Mouse (Mus musculus) ZHBTc4 (cell line): ENCODE measurements around the gene Uba5.
A peak's percentile ranks its signal among the peaks of the same experiment; 100 is the strongest.

Source experiments
- DNase-seq: peaks from one replicate; pipeline ENCODE4 v3.0.0-alpha.2; 2011; ENCODE audit warnings: low read depth, low spot score

Gene Uba5

DNA sequence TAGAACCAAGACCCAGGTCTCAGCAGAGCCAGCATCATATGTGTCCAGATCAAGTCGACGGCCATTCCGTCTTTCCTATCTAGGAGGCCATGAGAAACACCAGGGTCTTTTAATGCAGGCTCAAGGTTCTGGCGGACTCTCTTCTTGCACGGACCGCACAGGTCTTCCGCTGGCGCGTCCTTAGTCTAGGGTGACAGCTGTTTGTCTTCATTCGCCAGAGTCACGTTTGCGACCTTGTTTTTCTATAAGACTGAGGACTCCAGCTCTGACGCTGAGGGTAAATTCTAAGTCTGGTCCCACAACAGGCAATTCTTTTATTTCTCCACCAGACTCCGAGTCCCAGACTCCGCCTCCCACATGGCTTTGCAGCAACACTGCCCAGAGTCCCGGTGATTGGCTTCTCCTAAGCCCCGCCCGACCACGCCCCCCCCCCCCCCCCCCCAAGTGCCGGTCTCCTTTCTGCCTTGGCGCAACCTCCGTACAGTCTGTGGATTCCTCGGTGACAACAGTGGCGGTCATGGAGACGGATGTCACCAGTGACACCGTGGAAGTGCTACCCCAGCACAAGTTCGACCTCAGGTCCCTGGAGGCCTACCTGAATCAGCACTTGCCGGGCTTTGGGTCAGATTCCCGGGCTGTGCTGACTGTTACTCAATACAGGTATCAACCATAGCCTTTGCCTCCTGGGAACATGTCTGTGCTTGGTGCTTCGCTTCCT is 469 bp upstream of the Uba5 start, which contains the start of gene Acad11:
Gene Acad11 (plus strand): TSS at position 134 of the 718 bp plus-strand sequence.
- peak; percentile 93 for DNase-seq

DNA sequence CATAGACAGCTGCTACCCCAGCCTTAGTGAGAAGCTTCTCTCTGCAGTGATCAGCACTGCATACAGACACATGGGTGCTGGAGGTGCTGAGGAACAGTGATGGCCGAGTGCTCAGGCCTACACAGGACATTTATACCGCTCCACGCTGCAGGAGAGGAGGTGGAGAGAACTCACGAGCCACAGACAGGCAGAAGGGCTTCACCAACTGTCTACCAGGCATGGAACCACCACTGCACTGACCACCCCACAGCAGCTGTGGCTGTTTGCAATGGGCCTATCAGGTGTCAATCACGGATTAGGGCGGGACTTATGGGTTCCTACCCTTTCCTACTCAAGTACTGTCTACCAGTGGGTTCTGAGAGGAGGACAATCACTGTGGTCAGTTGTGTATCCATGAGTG is 11.9 kb downstream of the Uba5 start:
- DNase-seq = no peak

DNA sequence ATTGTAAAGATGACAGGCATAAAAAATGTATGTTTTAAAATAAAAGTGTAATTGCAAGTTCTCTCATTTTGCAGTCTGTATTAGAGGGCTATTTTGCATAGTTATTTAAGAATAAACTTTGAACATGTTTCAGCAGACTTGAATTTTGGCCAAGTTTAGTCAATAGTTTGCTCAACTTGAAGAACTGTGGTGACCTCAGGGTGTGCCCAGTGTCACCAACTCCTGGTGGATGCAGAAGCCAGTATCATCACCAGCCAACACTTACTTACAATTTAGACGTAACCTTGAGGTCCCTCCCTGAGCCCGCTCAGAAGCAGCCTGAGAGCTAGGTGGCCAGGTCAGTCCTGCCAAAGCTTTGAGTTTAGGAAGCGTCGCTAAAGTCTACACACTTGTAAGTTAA is 19.3 kb downstream of the Uba5 start:
- DNase-seq = no peak

- no peak for DNase-seq
These were observed 22.6 kb downstream of the Uba5 start, which contains the start of gene Gm28305 for GRCm38 (mm10) chr9:104040362-104040761. Gm28305 (plus strand) TSS chr9:104040662.

DNA sequence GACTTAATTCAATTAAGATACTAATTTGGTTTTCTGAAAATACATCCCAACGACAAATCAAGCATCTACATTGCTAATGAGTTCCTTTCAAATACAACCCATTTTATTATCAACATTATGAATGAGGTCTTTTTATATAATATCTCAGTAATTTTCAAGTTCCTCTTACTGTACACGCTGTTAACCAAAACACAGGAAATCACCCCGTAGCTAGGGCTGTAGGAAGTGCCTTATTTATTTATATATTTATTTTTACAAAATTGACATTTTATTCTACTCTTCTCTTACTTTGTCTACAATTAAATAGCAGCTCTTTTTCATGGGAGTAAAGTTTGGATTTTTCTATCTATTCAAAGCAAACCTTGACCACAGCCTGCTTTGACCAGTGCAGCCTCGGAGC is 23.2 kb downstream of the Uba5 start:
- no peak for DNase-seq

DNA sequence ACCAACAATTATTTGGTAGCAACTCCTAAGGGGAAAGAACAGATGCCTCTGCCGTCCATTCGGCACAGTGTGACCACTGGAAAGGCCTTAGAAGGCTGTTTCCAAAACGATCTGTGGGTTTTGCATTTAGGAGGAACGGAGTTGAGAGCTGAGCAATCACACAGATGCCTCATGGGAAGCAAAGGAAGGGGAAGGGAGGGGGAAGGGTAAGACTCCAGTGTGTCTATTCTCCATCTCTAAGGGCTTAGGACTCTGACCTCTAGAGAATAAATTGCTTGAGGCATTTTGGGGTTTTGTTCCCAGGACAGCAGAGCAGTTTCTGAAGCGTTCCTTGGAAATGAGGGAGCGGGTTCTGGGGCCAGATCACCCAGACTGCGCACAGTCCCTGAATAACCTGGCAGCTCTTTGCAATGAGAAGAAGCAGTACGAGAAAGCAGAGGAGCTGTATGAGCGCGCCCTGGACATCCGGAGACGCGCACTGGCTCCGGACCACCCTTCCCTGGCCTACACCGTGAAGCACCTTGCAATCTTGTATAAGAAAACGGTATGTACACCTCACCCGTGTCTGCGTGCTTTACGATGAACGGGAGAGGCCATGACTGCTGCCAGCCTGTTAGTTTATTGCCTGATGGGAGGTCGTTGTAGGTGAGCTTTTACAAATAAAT is 23.8 kb downstream of the Uba5 start:
- DNase-seq = peak; percentile 58

DNA sequence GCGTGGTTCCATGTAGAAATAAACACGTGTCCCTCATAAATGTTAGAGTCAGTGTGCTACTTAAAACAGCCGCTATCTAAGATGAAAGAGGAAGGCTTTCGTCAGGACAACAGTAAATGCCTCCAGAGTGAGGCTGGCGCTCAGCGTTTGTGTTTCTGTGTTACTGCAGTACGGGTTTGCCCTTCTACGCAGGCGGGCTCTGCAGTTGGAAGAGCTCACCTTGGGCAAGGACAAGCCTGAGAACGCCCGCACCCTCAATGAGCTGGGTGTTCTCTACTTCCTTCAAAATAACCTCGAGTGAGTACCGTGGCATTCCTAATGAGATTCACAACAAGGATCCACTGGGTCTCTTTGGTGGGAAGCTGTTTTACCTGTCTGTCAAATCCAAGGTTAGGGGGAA is 24.7 kb downstream of the Uba5 start:
- DNase-seq = peak; percentile 50

DNA sequence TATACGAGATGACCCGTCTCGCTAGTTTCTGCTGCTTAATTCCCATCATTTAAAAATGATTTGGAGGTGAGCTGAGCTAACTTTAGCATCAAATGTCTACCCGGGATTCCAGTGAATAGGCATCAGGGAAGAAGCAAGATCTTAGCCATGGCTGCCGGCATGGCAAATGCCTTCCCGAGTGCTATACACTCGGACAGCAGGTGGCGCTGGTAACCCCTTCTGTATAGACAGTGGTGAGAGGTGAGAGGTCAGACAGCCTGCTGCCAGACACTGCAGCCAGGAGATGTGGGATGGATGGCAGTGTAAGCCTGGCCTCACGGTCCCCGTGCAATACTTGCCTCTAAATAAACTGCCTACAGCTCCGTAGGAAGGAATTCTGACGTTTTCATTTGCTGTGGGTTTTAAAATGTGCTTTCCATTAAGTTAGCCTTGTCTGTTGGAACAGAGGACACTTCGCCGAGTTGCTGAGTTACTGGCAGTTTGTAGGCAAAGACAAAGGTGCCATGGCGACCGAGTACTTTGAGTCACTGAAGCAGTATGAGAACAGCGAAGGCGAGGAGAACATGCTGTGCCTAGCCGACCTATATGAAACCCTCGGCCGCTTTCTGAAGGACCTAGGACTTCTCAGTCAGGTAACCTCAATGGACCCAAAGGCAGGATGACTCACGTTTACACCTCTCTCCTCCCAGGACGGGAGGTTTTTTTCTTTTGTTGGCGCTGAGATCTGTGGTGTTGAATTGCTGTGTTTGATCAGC is 27.5 kb downstream of the Uba5 start:
- peak; percentile 95 for DNase-seq

- DNase-seq = no peak
These were observed 28.2 kb downstream of the Uba5 start for GRCm38 (mm10) chr9:104034718-104035117.

GRCm38 (mm10) chr9:104034231-104034630 is 28.7 kb downstream of the Uba5 start:
- DNase-seq = no peak

GRCm38 (mm10) chr9:104029861-104030260 is 33.1 kb downstream of the Uba5 start:
- DNase-seq = no peak

- DNase-seq = no peak
These were observed 35.7 kb downstream of the Uba5 start for GRCm38 (mm10) chr9:104027186-104027585.

- DNase-seq = no peak
These were observed 41.9 kb downstream of the Uba5 start for GRCm38 (mm10) chr9:104021026-104021425.

DNA sequence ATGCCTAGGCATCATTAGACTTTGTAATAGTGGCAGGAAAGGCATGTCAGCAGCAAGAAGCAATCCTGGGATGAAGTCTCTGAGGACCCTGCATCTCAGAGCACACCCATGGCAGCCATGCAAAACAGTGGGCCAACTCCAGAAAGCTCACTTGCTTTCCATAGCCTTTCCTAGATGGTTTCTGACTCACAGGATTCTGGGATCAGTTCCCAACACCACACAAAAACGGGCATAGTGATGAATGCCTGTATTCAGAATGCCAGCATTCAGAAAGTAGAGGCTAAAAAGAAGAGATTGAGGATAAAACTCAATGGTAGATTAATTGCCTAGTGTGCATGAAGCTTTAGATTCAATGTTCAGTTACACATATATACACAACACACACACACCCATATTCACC is 48.4 kb downstream of the Uba5 start:
- no peak for DNase-seq

- DNase-seq = peak; percentile 89
These were observed 60.0 kb downstream of the Uba5 start for GRCm38 (mm10) chr9:104002913-104003330.

DNA sequence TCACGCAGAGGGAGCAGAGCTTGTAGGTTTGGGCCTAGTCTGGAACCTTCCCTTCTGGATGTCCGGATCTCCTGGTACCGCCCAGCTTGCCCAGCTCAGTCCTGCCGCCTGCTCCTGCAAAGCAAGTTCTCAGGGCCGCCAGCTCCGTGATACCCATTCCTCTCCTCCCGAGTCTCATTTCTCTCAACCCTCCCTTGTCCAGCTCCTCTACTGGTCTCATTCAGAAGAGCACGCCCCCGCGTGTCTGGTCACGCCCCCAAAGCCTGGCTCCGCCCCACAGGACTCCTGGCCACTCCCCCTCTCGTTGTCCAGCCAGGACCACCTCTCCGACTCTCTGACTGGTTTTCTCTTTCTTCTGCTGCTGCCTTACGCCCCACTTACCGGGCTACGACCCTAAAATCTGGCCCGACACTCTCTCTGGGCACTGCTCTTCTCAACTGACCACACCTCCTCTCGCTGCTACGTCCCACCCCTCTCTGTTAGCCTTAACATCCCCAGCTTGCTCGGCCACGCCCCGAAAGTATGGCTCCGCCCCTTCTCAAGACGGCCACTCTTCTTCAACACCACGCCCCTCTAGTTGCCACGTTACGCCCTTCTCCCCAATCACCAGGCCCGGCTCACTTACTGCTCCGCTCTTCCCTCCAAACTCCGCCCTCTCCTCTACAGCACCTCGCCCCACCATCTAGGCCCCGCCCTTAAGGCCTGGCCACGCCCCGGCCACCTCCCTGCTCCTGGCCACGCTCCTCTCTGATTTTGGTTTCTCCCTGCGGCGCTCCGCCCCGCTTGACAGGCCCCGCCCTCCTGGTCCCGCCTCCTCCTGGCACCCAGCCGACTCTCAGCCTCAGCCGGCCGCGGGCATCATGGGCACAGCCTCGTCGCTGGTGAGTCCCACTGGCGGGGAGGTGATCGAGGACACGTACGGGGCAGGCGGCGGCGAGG is 60.7 kb downstream of the Uba5 start, which contains the start of gene Nphp3:
Gene Nphp3 (plus strand): TSS at position 624 of the 939 bp plus-strand sequence.
- DNase-seq = peak; percentile 100

DNA sequence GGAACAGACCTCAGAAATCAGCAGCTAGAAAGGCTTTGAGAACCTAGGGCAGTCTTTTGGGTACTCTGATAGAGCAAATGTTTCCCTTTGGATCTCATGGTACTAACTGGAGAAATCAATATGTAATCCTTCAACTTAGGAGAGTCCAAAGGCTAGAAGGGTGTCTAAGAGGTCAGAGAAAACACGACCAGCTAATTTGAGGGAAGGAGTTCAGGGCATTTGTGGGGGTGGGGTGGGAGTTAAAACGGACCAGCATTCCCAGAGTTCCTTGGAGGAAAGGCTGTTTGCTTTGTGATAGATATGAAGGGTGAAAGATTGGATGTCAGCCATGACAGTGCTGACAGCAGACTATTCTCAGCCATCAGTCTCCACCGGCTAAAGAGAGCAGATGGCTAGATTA is 62.3 kb downstream of the Uba5 start:
- DNase-seq = no peak
